Mouse (Mus musculus) cerebellum, adult 9-10 months (tissue): Measurements from ENCODE around the gene Aanat.
"Not testable (repeated sequence)": the region's sequence is repeated elsewhere in the genome, so short reads cannot be mapped to it uniquely, and the experiment has no call there.

Experiments used
- DNase-seq: peaks from one replicate; pipeline ENCODE4 v3.0.0; 2022

Gene Aanat

GRCm38 (mm10) chr11:116630171-116630965 is 44.1 kb downstream of the Aanat start:
- no peak for DNase-seq

- no peak for DNase-seq
These were observed 46.7 kb downstream of the Aanat start for GRCm38 (mm10) chr11:116632962-116633361.

- DNase-seq: not testable (repeated sequence)
These were observed 50.4 kb downstream of the Aanat start for GRCm38 (mm10) chr11:116636607-116637006.

GRCm38 (mm10) chr11:116641168-116641567 is 54.9 kb downstream of the Aanat start:
- DNase-seq: no peak

- DNase-seq: no peak
These were observed 55.5 kb downstream of the Aanat start for GRCm38 (mm10) chr11:116641731-116642130.

GRCm38 (mm10) chr11:116642681-116643578 is 56.7 kb downstream of the Aanat start:
- DNase-seq: peak; percentile 94

- no peak for DNase-seq
These were observed 57.5 kb downstream of the Aanat start for GRCm38 (mm10) chr11:116643579-116644224.

GRCm38 (mm10) chr11:116644225-116645112 is 58.2 kb downstream of the Aanat start:
- DNase-seq: no peak

GRCm38 (mm10) chr11:116645446-116646110 is 59.3 kb downstream of the Aanat start:
- no peak for DNase-seq

- no peak for DNase-seq
These were observed 59.9 kb downstream of the Aanat start for GRCm38 (mm10) chr11:116646136-116646535.

GRCm38 (mm10) chr11:116646771-116647170 is 60.5 kb downstream of the Aanat start:
- no peak for DNase-seq
